ENCODE assay signal across 28 mouse cellular contexts in the genomic region with DNA sequence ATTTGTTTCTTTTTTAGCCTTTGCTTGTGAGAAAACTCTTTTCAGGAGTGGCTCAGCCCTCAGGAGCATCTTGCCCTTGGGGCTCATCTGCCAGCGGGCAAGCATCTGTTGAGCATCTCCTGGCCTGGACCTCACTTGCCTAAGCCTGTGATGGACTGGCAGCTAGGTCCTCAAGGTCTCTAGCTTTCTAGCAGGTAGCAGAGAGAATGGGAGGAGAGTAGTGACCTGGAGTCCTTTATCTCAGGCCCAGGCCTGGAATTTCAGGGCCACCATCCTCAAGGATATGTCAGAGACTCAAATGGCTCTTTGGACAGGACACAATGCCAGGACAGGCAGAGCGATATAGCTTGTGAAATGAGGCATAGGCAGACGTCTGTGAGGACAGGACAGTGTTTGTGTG. TPM values are rescaled to one million over a fixed set of nuclear protein-coding genes. Genes with fewer than 3 reads are reported as not detected.
DNase-seq lines count a peak whose midpoint lies in the region; ATAC-seq and TF ChIP-seq lines count a peak whose summit lies in the region.
"Had no signal": no experiment of that assay in that cellular context is flagged by ENCODE, and none has a peak within 500 bp of the region (broad histone marks: within the 10 kb centered on the region; RNA-seq: fewer than 3 reads in every experiment).

No protein-coding gene starts in this region.

- no peak overlapping the region for H3K9ac ChIP-seq in midbrain, embryonic 11.5 days (ENCODE audit: low read length)
- H3K9ac ChIP-seq in midbrain, embryonic 14.5 days (replicated peaks; ENCODE audit: low read length): no peak overlapping the region
- no peak overlapping the region for H3K9ac ChIP-seq in liver, embryonic 15.5 days
- H3K9ac ChIP-seq: heart, embryonic 15.5 days; hindbrain, embryonic 13.5 days; limb, embryonic 13.5 days; neural tube, embryonic 12.5 days; stomach, embryonic 15.5 days had no signal

- ATAC-seq in midbrain, embryonic 11.5 days (ENCODE audit: low FRiP score): no peak
- ATAC-seq in midbrain, embryonic 14.5 days (ENCODE audit: low FRiP score, low TSS enrichment): no peak
- no peak for ATAC-seq in liver, embryonic 15.5 days (ENCODE audit: insufficient read depth)
- no peak for ATAC-seq in granulocyte monocyte progenitor cell, adult 5-6 weeks (replicated peaks; ENCODE audit: poor library complexity, severe bottlenecking)
- ATAC-seq: CD4-positive, CD25-positive, alpha-beta regulatory T cell, adult 4 months; forebrain, embryonic 16.5 days; intestine, embryonic 16.5 days; midbrain, embryonic 16.5 days had no signal

- TF ChIP-seq CTCF in bone marrow, adult 2 months (IDR thresholded peaks at IDR 0.05; ENCODE audit: control insufficient read depth, insufficient read depth, low read length): no peak

- no peak overlapping the region for H3K4me3 ChIP-seq in midbrain, embryonic 11.5 days (ENCODE audit: low read depth, low read length)
- H3K4me3 ChIP-seq in midbrain, embryonic 14.5 days (replicated peaks; ENCODE audit: low read depth, low read length): no peak overlapping the region
- no peak overlapping the region for H3K4me3 ChIP-seq in bone marrow, adult 2 months (replicated peaks; ENCODE audit: control insufficient read depth, low read depth, low read length)
- no peak overlapping the region for H3K4me3 ChIP-seq in liver, embryonic 15.5 days (replicated peaks)
- H3K4me3 ChIP-seq: erythroblast, embryonic 14.5 days; heart, embryonic 10.5 days; heart, embryonic 15.5 days; hindbrain, embryonic 13.5 days; limb, embryonic 13.5 days; myocyte; neural tube, embryonic 12.5 days; stomach, embryonic 15.5 days had no signal

- WGBS in midbrain, embryonic 11.5 days: 81% methylated on average over 3 of the region's 3 CpGs
- WGBS in midbrain, embryonic 14.5 days: 77% methylated on average over 3 of the region's 3 CpGs
- 80% methylated on average over 3 of the region's 3 CpGs for WGBS in bone marrow, adult 2 months
- WGBS in liver, embryonic 15.5 days (ENCODE audit: insufficient replicate concordance): 82% methylated on average over 3 of the region's 3 CpGs

- no peak overlapping the region for H3K4me2 ChIP-seq in midbrain, embryonic 11.5 days
- H3K4me2 ChIP-seq in midbrain, embryonic 14.5 days (ENCODE audit: low read length): no peak overlapping the region
- H3K4me2 ChIP-seq in liver, embryonic 15.5 days: no peak overlapping the region
- H3K4me2 ChIP-seq: heart, embryonic 15.5 days; hindbrain, embryonic 13.5 days; limb, embryonic 13.5 days; neural tube, embryonic 12.5 days; stomach, embryonic 15.5 days had no signal

- no peaks in the 10 kb centered on the region for H3K9me3 ChIP-seq in midbrain, embryonic 11.5 days (ENCODE audit: control insufficient read depth, low read length)
- no peaks in the 10 kb centered on the region for H3K9me3 ChIP-seq in midbrain, embryonic 14.5 days (ENCODE audit: control insufficient read depth, low read length)
- no peaks in the 10 kb centered on the region for H3K9me3 ChIP-seq in liver, embryonic 15.5 days (replicated peaks)
- H3K9me3 ChIP-seq: heart, embryonic 10.5 days; heart, embryonic 15.5 days; hindbrain, embryonic 13.5 days; limb, embryonic 13.5 days; neural tube, embryonic 12.5 days; stomach, embryonic 15.5 days had no signal

- H3K4me1 ChIP-seq in midbrain, embryonic 11.5 days (ENCODE audit: control insufficient read depth, insufficient read depth, low read length): no peaks in the 10 kb centered on the region
- H3K4me1 ChIP-seq in midbrain, embryonic 14.5 days (ENCODE audit: control insufficient read depth, insufficient read depth, low read length): no peaks in the 10 kb centered on the region
- peaks cover 23% of the 10 kb centered on the region for H3K4me1 ChIP-seq in bone marrow, adult 2 months (ENCODE audit: control insufficient read depth, insufficient read depth, low read length)
- peaks cover 93% of the 10 kb centered on the region for H3K4me1 ChIP-seq in liver, embryonic 15.5 days (replicated peaks)
- H3K4me1 ChIP-seq: hindbrain, embryonic 13.5 days; limb, embryonic 13.5 days; neural tube, embryonic 12.5 days had no signal

- no peaks in the 10 kb centered on the region for H3K27me3 ChIP-seq in midbrain, embryonic 11.5 days (ENCODE audit: control insufficient read depth, insufficient read depth, low read length)
- no peaks in the 10 kb centered on the region for H3K27me3 ChIP-seq in midbrain, embryonic 14.5 days (ENCODE audit: control insufficient read depth, insufficient read depth, low read length)
- H3K27me3 ChIP-seq in liver, embryonic 15.5 days: no peaks in the 10 kb centered on the region
- H3K27me3 ChIP-seq: heart, embryonic 15.5 days; hindbrain, embryonic 13.5 days; limb, embryonic 13.5 days; neural tube, embryonic 12.5 days; stomach, embryonic 15.5 days had no signal

- no peak overlapping the region for H3K27ac ChIP-seq in midbrain, embryonic 11.5 days (ENCODE audit: low read depth, low read length)
- no peak overlapping the region for H3K27ac ChIP-seq in midbrain, embryonic 14.5 days (replicated peaks; ENCODE audit: low read depth, low read length)
- peak overlapping the region; percentile 31 for H3K27ac ChIP-seq in bone marrow, adult 2 months (ENCODE audit: control insufficient read depth, insufficient read depth, low read depth, low read length, poor library complexity)
- H3K27ac ChIP-seq in liver, embryonic 15.5 days (replicated peaks): peak overlapping the region; percentile 86
- H3K27ac ChIP-seq: heart, embryonic 10.5 days; heart, embryonic 15.5 days; hindbrain, embryonic 13.5 days; kidney, postnatal 0 days; limb, embryonic 13.5 days; macrophage; neural tube, embryonic 12.5 days; stomach, embryonic 15.5 days had no signal

- no peak for TF ChIP-seq POLR2A in bone marrow, adult 2 months (IDR thresholded peaks at IDR 0.05; ENCODE audit: borderline replicate concordance, control insufficient read depth, low read depth, low read length)

- peak; percentile 39 for DNase-seq in heart, adult 11 months
- no peak for DNase-seq in heart, postnatal 4 days
- peak; percentile 51 for DNase-seq in midbrain, embryonic 11.5 days (ENCODE audit: low spot score, missing footprints)
- DNase-seq in midbrain, embryonic 14.5 days: no peak
- DNase-seq: cerebellum, adult 11 months; cerebellum, adult 9-11 months; heart, postnatal 36 days; kidney, adult 8-10 months; kidney, postnatal 4 days; lung, adult 2 months; lung, postnatal 10 days had no signal

- no peaks in the 10 kb centered on the region for H3K36me3 ChIP-seq in midbrain, embryonic 11.5 days (ENCODE audit: control insufficient read depth, insufficient read depth, low read length)
- no peaks in the 10 kb centered on the region for H3K36me3 ChIP-seq in midbrain, embryonic 14.5 days (ENCODE audit: control insufficient read depth, insufficient read depth, low read length)
- no peaks in the 10 kb centered on the region for H3K36me3 ChIP-seq in liver, embryonic 15.5 days (replicated peaks)
- H3K36me3 ChIP-seq: heart, embryonic 10.5 days; heart, embryonic 15.5 days; hindbrain, embryonic 13.5 days; limb, embryonic 13.5 days; neural tube, embryonic 12.5 days; stomach, embryonic 15.5 days had no signal

RNA-seq across cellular contexts. Expression of a gene that starts 59.3 kb away (rescaled TPM):
- 10 to 100 TPM; 52.1 to 53.2 TPM for total RNA-seq in heart, postnatal 4 days (2021)
- 31.5 and 32.0 TPM in 2 replicates for polyA plus RNA-seq in midbrain, embryonic 11.5 days (2014; fragmentation: Nextera tagmentation; extraction: Ambion mirVana)
- 20.5 and 24.9 TPM in 2 replicates for polyA plus RNA-seq in midbrain, embryonic 14.5 days (2014; fragmentation: Nextera tagmentation; extraction: Ambion mirVana)
- 38.0 and 58.7 TPM in 2 replicates for polyA plus RNA-seq in bone marrow, adult 2 months (2011; ENCODE audit: insufficient read depth, insufficient read length, low replicate concordance, missing spikeins)
- 15.3 and 15.6 TPM in 2 replicates for polyA plus RNA-seq in liver, embryonic 15.5 days (2015; fragmentation: Nextera tagmentation; extraction: Ambion mirVana)
- total RNA-seq in granulocyte monocyte progenitor cell, adult 5-6 weeks (2014; fragmentation: Nextera tagmentation): 39.9 and 51.5 TPM in 2 replicates
- total RNA-seq in granulocyte monocyte progenitor cell, adult 5-6 weeks (2017): 11.6 and 24.0 TPM in 2 replicates

Comparison
In these comparisons a context has a peak if more than half of its experiments do, and no peak if none do; other contexts are left out.
1. DNase-seq: peak in heart, adult 11 months (single experiment) and midbrain, embryonic 11.5 days (single experiment); none in heart, postnatal 4 days (single experiment) and midbrain, embryonic 14.5 days (single experiment).
2. H3K27ac ChIP-seq: peak in bone marrow, adult 2 months (single experiment) and liver, embryonic 15.5 days (single experiment); none in midbrain, embryonic 11.5 days (single experiment) and midbrain, embryonic 14.5 days (single experiment).